Mouse (Mus musculus) forebrain, embryonic 10.5 days (tissue): ENCODE results near the gene Lamc2. TPM values are rescaled to one million over a fixed set of nuclear protein-coding genes. Genes with fewer than 3 reads are reported as not detected.
A peak's percentile ranks its signal among the peaks of the same experiment; 100 is the strongest.

Experiments used
- DNase-seq: peaks from one replicate; pipeline ENCODE4 v3.0.0-alpha.2; 2017; ENCODE audit warnings: low spot score; ENCODE audit errors: extremely low spot score
- H3K27ac ChIP-seq: fragments of 300-500 bp; sonication (generic); 2 replicates; pipeline ENCODE4 v1.5.1; 2016; ENCODE audit warnings: mild to moderate bottlenecking
- H3K27me3 ChIP-seq: fragments of 300-500 bp; sonication (generic); 2 replicates; pipeline ENCODE4 v1.6.1; 2016; ENCODE audit warnings: mild to moderate bottlenecking; ENCODE audit not compliant: poor library complexity, severe bottlenecking
- H3K36me3 ChIP-seq: fragments of 300-500 bp; sonication (generic); replicated peaks from 2 replicates; pipeline ENCODE4 v1.6.1; 2016; ENCODE audit warnings: mild to moderate bottlenecking, moderate library complexity
- H3K4me1 ChIP-seq: fragments of 300-500 bp; sonication (generic); 2 replicates; pipeline ENCODE4 v1.6.1; 2016
- H3K4me3 ChIP-seq: fragments of 300-500 bp; sonication (generic); 2 replicates; pipeline ENCODE4 v1.5.1; 2016; ENCODE audit warnings: mild to moderate bottlenecking, moderate library complexity
- H3K9me3 ChIP-seq: fragments of 300-500 bp; sonication (generic); 2 replicates; pipeline ENCODE4 v1.6.1; 2016; ENCODE audit warnings: mild to moderate bottlenecking, moderate library complexity
- WGBS: fragments of 180-500 bp; shearing (Covaris S2); methylation state at CpG from one replicate; pipeline ENCODE4 v1.1.7; 2016; 5-methylcytosine and 5-hydroxymethylcytosine counted together
- polyA plus RNA-seq: library from polyadenylated mRNA; unstranded; fragments of >200 nt; fragmentation: Nextera tagmentation; extraction: Ambion mirVana; gene quantifications from 2 replicates; pipeline ENCODE4 v1.2.1, GENCODE M21; 2016

Lamc2 gene
- 1.4 and 1.8 TPM in 2 replicates for polyA plus RNA-seq

DNA sequence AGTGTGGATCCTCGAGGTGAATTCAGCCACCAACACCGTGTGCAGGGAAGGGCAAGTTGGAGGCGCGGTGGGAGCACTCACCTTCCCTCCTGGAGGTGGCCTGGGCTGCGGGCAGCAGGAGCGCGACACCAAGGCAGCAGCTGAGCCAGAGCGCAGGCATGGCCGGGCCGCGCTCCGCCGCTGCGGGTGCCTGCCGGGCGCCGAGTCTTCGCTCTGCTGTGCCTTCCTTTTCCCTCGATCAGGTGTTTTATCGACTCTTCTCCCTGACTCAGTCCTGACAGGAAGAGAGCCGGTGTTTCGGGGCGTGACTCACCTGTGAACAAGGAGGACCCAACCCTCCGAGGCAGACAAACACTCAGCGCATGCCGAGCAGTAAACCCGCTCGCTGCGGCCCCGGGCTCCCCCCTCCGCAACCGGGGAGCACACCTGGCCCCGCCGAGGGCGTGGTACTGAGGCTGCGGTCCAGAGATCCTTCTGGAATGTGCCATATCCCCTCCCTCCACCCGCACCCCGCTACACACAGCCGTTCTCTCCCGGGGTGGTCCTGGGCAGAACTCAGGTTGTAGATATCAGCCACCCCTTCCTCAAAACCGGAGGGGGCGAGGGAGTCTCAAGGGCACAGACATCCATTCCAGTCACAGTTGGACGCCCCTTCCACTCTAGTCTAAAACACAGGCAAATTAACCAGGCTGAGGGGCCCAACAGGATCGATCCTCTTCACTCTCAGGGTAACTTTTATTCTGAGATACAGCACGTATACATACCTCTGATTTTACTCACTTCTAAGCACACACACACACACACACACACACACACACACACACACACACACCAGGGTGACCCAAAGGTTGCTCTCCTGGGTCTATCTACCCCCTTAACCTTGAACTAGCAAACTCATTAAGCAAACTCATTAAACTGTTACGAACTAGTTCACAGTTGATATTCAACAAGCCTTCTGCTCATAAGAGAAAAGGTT lies at the start of gene Lamc2:
Gene Lamc2 (minus strand): TSS at position 620 of the 976 bp plus-strand sequence.
- 3% methylated on average over 46 of the region's 46 CpGs for WGBS
- DNase-seq: peak; percentile 40
- no peaks in the 10 kb centered on the region for H3K36me3 ChIP-seq
- H3K27ac ChIP-seq: peak within 1 kb of the TSS; percentile 48; the same call in 1 of the 2 replicates
- no peaks in the 10 kb centered on the region for H3K9me3 ChIP-seq
- peak within 1 kb of the TSS; percentile 58 for H3K4me3 ChIP-seq
- H3K4me1 ChIP-seq: peaks cover 12% of the 10 kb centered on the region
- peaks cover 62% of the 10 kb centered on the region for H3K27me3 ChIP-seq

DNA sequence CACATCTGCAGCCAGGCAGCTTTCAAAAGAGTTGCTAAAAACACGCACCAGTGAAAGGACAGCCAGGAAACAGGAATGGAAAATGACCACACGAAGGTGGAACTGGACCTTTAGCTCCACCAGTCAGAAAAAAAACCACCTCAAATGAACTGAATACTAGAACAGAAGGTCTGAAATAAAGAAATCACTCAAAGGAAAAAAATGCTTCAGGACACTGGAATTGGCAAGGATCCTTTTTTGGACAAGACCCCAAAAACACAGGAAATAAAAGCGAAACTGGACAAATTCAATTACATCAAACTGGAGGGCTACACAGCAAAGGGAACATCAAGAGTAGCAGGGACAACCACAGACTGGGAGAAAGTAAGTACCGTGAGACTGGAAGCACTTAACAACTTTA lies 49.3 kb upstream of the Lamc2 start:
- Histone ChIP-seq H3K27me3 (no peaks in the 10 kb centered on the region), H3K27ac (no peak overlapping the region), H3K4me3 (no peak overlapping the region), H3K9me3 (no peaks in the 10 kb centered on the region), H3K4me1 (no peaks in the 10 kb centered on the region), H3K36me3 (peaks cover 74% of the 10 kb centered on the region)
- WGBS: 90% methylated on average over 4 of the region's 4 CpGs
- no peak for DNase-seq

DNA sequence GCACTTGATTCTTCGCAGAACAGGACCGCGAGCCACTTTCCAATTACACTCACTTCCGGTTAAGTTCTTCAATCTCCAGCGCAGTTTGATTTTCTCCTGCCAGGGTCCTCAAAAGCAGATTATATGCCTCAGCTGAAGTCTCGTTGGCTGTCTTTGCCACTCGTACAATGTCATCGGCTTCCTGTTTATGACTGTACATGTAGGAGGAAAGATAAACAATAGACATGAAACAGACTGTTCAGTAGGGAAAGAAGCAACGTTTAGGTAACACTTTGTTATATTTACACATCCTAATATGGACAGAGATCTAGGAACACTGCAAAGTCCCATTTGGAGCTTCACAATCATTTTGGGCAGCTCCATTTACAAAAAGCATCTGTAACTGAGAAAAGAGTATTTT lies 45.4 kb upstream of the Lamc2 start:
- peaks cover 85% of the 10 kb centered on the region for H3K36me3 ChIP-seq

DNA sequence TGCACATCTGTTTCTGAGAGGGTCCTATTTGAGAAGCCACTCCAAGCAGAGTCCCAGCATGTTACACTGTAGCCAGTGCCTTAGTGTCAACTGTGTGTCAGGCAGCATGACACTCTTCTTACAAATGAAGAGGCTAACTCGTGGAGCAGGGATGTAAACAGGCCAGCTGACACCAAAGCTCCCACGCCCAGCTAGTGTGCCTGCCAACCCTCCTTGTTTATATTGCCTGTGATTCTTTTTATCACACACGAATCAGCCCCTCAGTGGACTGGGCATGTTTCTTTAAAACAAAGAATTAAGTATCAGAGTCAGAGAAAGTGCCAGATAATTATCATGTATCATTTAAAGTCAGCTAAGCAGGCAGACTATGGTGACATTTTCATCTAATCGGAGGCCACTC lies 41.7 kb upstream of the Lamc2 start:
- 86% methylated on average over 4 of the region's 4 CpGs for WGBS
- Histone ChIP-seq H3K4me3 (no peak overlapping the region), H3K4me1 (no peaks in the 10 kb centered on the region), H3K27me3 (no peaks in the 10 kb centered on the region), H3K27ac (no peak overlapping the region), H3K9me3 (no peaks in the 10 kb centered on the region), H3K36me3 (peaks cover 82% of the 10 kb centered on the region)
- no peak for DNase-seq

More for the DNA sequence above, 45.4 kb upstream of the Lamc2 start:
- WGBS: 94% methylated on average over 9 of the region's 9 CpGs
- DNase-seq: no peak
- Histone ChIP-seq H3K4me3 (no peak overlapping the region), H3K27ac (no peak overlapping the region), H3K4me1 (no peaks in the 10 kb centered on the region), H3K9me3 (no peaks in the 10 kb centered on the region), H3K27me3 (no peaks in the 10 kb centered on the region)

DNA sequence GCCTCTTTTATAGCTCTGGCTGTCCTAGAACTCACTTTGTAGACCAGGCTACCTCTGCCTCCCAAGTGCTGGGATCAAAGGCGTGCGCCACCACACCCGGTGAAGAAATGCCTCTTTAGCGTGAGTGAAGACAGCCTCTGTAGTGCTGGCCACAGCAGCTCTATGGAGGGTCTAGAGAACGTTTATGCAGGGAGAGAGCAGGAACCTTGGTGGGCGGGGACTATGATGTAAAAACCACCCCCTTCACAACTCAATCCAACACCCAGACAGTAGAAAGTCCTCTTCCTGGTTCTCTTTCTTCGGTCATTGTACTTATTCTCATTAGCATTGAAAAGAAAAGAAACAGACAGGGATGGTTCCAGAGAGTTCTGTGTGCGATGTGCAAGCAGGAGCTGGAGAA lies 40.8 kb upstream of the Lamc2 start:
- 93% methylated on average over 8 of the region's 8 CpGs for WGBS
- no peak overlapping the region for H3K27ac ChIP-seq
- H3K27me3 ChIP-seq: no peaks in the 10 kb centered on the region
- no peaks in the 10 kb centered on the region for H3K9me3 ChIP-seq
- no peak overlapping the region for H3K4me3 ChIP-seq
- no peaks in the 10 kb centered on the region for H3K4me1 ChIP-seq
- no peak for DNase-seq
- peaks cover 83% of the 10 kb centered on the region for H3K36me3 ChIP-seq

DNA sequence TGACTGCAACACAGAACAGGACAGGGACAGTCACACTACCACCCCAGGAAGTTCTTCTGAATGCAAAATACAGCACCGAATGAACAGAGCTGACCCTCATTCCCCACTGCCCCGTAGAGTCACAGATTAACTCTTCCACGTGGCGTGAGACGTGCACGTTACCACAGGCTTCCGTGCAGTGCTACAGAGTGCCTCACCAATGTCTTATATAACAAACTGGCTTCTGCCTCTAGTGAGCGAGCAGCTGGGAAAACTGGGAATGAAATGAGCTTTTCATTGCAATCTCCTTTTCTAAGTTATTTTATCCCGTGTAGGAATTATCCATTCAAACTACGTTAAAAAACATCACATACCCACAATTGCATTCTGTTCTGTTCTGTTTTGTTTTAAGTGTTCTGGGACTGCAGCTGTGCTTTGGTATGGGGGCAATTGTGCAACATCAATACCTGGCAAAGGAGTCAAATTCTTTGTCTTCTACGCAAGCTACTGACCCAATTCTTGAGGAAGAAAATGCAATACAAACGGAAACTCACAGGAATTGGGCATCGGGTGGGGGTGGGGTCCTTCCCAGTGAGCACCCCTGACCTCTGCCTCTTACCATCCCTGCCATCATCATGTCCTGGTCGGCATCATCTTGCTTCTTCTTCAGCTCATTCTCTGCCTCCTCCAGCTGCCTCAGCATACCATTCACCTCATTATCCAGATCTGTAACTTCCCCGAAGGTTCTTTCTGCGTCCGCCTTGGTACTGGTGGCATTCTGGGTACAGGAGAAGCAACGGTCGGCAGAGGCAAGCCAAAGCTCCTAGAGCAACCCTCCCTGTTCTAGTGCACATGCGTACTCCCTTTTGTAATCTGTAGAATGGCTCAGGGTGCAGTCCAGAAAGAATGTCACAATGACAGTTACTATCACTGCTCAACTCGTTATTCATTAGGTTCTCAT lies 39.8 kb upstream of the Lamc2 start:
- no peaks in the 10 kb centered on the region for H3K9me3 ChIP-seq
- peaks cover 83% of the 10 kb centered on the region for H3K36me3 ChIP-seq
- no peak overlapping the region for H3K27ac ChIP-seq
- no peak for DNase-seq
- H3K27me3 ChIP-seq: no peaks in the 10 kb centered on the region
- no peaks in the 10 kb centered on the region for H3K4me1 ChIP-seq
- H3K4me3 ChIP-seq: no peak overlapping the region
- WGBS: 91% methylated on average over 21 of the region's 21 CpGs

DNA sequence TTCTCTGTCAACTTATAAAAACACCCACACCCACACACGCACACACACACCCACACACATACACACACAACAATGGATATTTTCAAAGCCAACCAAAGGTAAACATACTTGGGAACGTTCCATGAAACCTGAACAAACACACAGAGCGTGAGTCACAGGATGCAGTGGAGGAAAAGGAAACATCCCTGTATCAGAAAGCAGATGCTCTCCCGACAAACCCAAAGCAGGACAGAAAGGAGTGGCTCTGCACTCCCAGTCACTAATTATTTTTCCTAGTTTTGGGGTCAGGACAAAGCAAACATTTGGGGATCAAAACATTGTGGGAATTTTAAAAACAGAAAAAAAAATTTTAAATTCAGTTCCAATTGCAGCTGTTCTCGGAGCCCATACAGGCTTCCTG lies 38.1 kb upstream of the Lamc2 start:
- DNase-seq: no peak
- 83% methylated on average over 5 of the region's 5 CpGs for WGBS
- H3K36me3 ChIP-seq: peaks cover 84% of the 10 kb centered on the region
- H3K27ac ChIP-seq: no peak overlapping the region
- 0 out of 2 replicates have a peak, but pooled peaks cover 4% of the 10 kb centered on the region for H3K4me1 ChIP-seq
- H3K27me3 ChIP-seq: no peaks in the 10 kb centered on the region
- H3K4me3 ChIP-seq: no peak overlapping the region
- no peaks in the 10 kb centered on the region for H3K9me3 ChIP-seq

DNA sequence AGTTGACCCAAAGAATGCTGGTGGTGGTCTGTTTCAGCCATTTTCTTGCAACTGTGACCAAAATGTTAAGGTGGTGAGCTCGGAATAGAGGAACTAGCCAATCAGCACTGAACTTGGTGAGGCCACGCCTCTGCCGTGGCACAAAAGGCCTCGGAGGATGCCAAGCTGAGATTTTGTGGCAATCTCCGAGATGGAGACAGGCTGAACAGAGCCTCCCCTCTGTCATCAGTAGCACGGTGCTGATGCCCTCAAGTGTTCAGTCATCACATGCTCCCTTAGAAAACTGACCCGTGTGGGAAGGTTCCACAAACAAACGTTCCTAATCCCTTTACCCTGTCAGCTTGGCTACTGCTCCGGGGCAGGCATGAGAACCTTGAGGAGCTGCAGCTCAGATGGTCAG lies 33.1 kb upstream of the Lamc2 start:
- no peak for DNase-seq
- WGBS: 71% methylated on average over 9 of the region's 9 CpGs
- Histone ChIP-seq H3K36me3 (peaks cover 51% of the 10 kb centered on the region), H3K9me3 (no peaks in the 10 kb centered on the region), H3K4me3 (no peak overlapping the region), H3K27me3 (no peaks in the 10 kb centered on the region), H3K27ac (0 out of 2 replicates have a peak overlapping the region, but pooled peaks have one; percentile 30), H3K4me1 (0 out of 2 replicates have a peak, but pooled peaks cover 17% of the 10 kb centered on the region)

DNA sequence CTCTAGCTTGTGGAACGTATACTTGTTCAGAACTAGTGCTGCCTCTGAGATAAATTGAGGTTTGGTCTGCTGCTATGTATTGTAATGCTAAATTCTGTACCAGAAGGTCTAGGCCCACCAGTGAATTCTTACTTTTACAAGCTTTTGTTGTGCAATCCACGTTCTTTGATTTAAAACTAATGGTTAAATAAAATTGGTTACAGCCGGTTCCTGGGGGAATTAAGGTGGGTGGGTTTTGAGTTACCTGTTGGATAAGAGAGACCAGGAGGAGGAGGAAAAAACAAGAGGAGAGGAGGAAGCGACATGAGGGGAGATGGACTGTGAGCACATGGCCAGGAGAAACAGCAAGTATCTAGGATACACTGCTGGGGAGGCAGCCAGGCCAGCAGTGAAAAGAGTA lies 30.3 kb upstream of the Lamc2 start:
- Histone ChIP-seq H3K9me3 (no peaks in the 10 kb centered on the region), H3K36me3 (peaks cover 27% of the 10 kb centered on the region), H3K27me3 (no peaks in the 10 kb centered on the region), H3K4me1 (0 out of 2 replicates have a peak, but pooled peaks cover 19% of the 10 kb centered on the region), H3K27ac (no peak overlapping the region), H3K4me3 (no peak overlapping the region)
- DNase-seq: no peak
- WGBS: 86% methylated on average over 4 of the region's 4 CpGs

DNA sequence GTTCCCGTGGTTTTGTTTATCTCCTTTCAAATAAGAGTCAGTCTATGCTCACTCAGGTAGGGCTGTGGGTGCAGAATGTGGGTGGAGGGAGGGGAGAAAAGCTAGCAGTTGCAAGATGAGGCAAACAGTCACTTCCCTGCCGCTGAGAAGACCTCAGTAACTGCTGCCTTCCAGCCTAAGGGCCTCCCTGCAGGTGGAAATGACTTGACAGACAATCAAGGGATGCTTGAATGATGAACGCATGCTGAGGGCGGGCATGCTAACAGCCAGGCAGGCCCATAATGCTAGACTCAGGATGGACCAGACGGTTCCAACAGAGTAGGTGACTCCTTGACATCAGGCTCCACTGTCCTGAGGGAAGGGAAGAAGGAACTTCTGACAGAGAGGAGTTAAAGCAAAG lies 29.4 kb upstream of the Lamc2 start:
- no peak for DNase-seq
- Histone ChIP-seq H3K4me3 (no peak overlapping the region), H3K36me3 (peaks cover 19% of the 10 kb centered on the region), H3K27ac (no peak overlapping the region), H3K4me1 (0 out of 2 replicates have a peak, but pooled peaks cover 21% of the 10 kb centered on the region), H3K9me3 (no peaks in the 10 kb centered on the region), H3K27me3 (no peaks in the 10 kb centered on the region)
- 77% methylated on average over 5 of the region's 5 CpGs for WGBS

DNA sequence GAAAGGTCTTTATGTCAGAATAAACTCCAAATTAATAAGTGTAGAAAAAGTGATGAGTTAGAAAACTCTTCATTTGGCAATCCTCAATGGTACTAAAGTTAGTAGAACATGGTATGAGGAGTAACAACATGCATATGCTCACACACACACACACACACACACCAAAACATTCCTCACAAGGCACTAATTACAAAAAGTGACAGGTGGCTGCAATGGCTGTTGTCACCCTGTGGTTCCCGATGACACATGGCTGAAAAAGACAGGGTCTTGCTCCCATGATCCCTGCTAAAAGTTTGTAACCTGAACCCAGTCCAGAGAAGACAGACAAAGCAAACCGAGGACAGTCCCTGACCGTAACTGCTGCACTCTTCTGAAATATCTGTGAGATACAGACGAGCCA lies 24.7 kb upstream of the Lamc2 start:
- Histone ChIP-seq H3K4me3 (no peak overlapping the region), H3K27ac (no peak overlapping the region), H3K9me3 (no peaks in the 10 kb centered on the region), H3K27me3 (no peaks in the 10 kb centered on the region), H3K4me1 (0 out of 2 replicates have a peak, but pooled peaks cover 4% of the 10 kb centered on the region), H3K36me3 (no peaks in the 10 kb centered on the region)
- 66% methylated on average over 4 of the region's 4 CpGs for WGBS
- DNase-seq: no peak

DNA sequence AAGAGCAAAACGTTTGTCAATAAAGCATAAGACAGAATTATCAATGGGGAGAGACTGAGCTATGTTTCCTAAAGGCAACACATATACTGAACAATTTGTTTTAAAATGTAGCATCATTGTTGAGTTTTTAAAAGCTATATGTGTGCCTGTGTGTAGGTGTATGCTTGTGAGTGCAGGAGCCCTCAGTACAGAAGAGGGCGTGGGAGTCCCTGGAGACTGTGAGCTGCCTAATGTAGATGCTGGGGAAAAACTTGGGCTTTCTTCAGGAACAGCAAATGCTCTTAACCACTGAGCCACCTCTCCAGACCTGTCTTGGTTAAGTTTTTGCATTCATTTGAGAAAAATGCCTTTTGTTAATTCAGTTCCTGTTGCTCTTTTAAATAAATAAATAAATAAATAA lies 24.0 kb upstream of the Lamc2 start:
- H3K4me3 ChIP-seq: no peak overlapping the region
- 80% methylated on average over 2 of the region's 2 CpGs for WGBS
- 0 out of 2 replicates have a peak, but pooled peaks cover 4% of the 10 kb centered on the region for H3K4me1 ChIP-seq
- no peaks in the 10 kb centered on the region for H3K27me3 ChIP-seq
- no peak overlapping the region for H3K27ac ChIP-seq
- H3K36me3 ChIP-seq: no peaks in the 10 kb centered on the region
- H3K9me3 ChIP-seq: no peaks in the 10 kb centered on the region
- DNase-seq: no peak
